Mouse (Mus musculus): ENCODE measurements around the gene Chchd3. TPM values are rescaled to one million over a fixed set of nuclear protein-coding genes. Genes with fewer than 3 reads are reported as not detected.

Gene Chchd3
- polyA plus RNA-seq, 1 experiment: 98.7 TPM

- TF ChIP-seq POLR2A (IDR thresholded peaks at IDR 0.05; ENCODE audit: low read depth, low read length) (no peak), CTCF (conservative IDR thresholded peaks at IDR 0.05; ENCODE audit: insufficient read depth, insufficient read length, low read depth, low read length) (no peak)
- Histone ChIP-seq H3K27me3 (replicated peaks; ENCODE audit: control insufficient read depth, insufficient read depth, low read length) (no peaks in the 10 kb centered on the region), H3K36me3 (ENCODE audit: control insufficient read depth, insufficient read depth, low read length) (peaks cover 4% of the 10 kb centered on the region; the same call in 1 of the 2 replicates), H3K27ac (ENCODE audit: insufficient read depth, low read depth, low read length) (no peak overlapping the region), H3K4me1 (ENCODE audit: control insufficient read depth, insufficient read depth, low read length) (peaks cover 14% of the 10 kb centered on the region), H3K4me3 (ENCODE audit: insufficient read depth, low read depth, low read length) (no peak overlapping the region)
- DNase-seq: no peak
- 76% methylated on average over 3 of the region's 3 CpGs for WGBS
Measured at GRCm38 (mm10) chr6:33004607-33005006, 55.5 kb downstream of the Chchd3 start.

- H3K27ac ChIP-seq (ENCODE audit: insufficient read depth, low read depth, low read length): no peak overlapping the region
- peaks cover 2% of the 10 kb centered on the region; the same call in 1 of the 2 replicates for H3K36me3 ChIP-seq (ENCODE audit: control insufficient read depth, insufficient read depth, low read length)
- 82% methylated on average over 1 of the region's 1 CpGs for WGBS
- DNase-seq: no peak
- H3K27me3 ChIP-seq (replicated peaks; ENCODE audit: control insufficient read depth, insufficient read depth, low read length): no peaks in the 10 kb centered on the region
- TF ChIP-seq CTCF (conservative IDR thresholded peaks at IDR 0.05; ENCODE audit: insufficient read depth, insufficient read length, low read depth, low read length) (no peak), POLR2A (IDR thresholded peaks at IDR 0.05; ENCODE audit: low read depth, low read length) (no peak)
- H3K4me3 ChIP-seq (ENCODE audit: insufficient read depth, low read depth, low read length): no peak overlapping the region
- H3K4me1 ChIP-seq (ENCODE audit: control insufficient read depth, insufficient read depth, low read length): peaks cover 14% of the 10 kb centered on the region
Measured at GRCm38 (mm10) chr6:33002988-33003387, 57.1 kb downstream of the Chchd3 start.

GRCm38 (mm10) chr6:33001271-33001670 is 58.8 kb downstream of the Chchd3 start:
- no peaks in the 10 kb centered on the region for H3K27me3 ChIP-seq (replicated peaks; ENCODE audit: control insufficient read depth, insufficient read depth, low read length)
- no peak overlapping the region for H3K4me3 ChIP-seq (ENCODE audit: insufficient read depth, low read depth, low read length)
- TF ChIP-seq POLR2A (IDR thresholded peaks at IDR 0.05; ENCODE audit: low read depth, low read length): no peak
- TF ChIP-seq CTCF (conservative IDR thresholded peaks at IDR 0.05; ENCODE audit: insufficient read depth, insufficient read length, low read depth, low read length): no peak
- H3K36me3 ChIP-seq (ENCODE audit: control insufficient read depth, insufficient read depth, low read length): no peaks in the 10 kb centered on the region
- peaks cover 14% of the 10 kb centered on the region for H3K4me1 ChIP-seq (ENCODE audit: control insufficient read depth, insufficient read depth, low read length)
- WGBS: 69% methylated on average over 15 of the region's 15 CpGs
- DNase-seq: peak; percentile 88
- no peak overlapping the region for H3K27ac ChIP-seq (ENCODE audit: insufficient read depth, low read depth, low read length)

GRCm38 (mm10) chr6:32996597-32996996 is 63.5 kb downstream of the Chchd3 start:
- no peak for DNase-seq
- WGBS: 73% methylated on average over 1 of the region's 1 CpGs
- no peak overlapping the region for H3K27ac ChIP-seq (ENCODE audit: insufficient read depth, low read depth, low read length)
- H3K36me3 ChIP-seq (ENCODE audit: control insufficient read depth, insufficient read depth, low read length): no peaks in the 10 kb centered on the region
- H3K27me3 ChIP-seq (replicated peaks; ENCODE audit: control insufficient read depth, insufficient read depth, low read length): no peaks in the 10 kb centered on the region
- peaks cover 14% of the 10 kb centered on the region; the same call in 1 of the 2 replicates for H3K4me1 ChIP-seq (ENCODE audit: control insufficient read depth, insufficient read depth, low read length)
- TF ChIP-seq POLR2A (IDR thresholded peaks at IDR 0.05; ENCODE audit: low read depth, low read length) (no peak), CTCF (conservative IDR thresholded peaks at IDR 0.05; ENCODE audit: insufficient read depth, insufficient read length, low read depth, low read length) (no peak)
- no peak overlapping the region for H3K4me3 ChIP-seq (ENCODE audit: insufficient read depth, low read depth, low read length)

GRCm38 (mm10) chr6:32993847-32994246 is 66.2 kb downstream of the Chchd3 start:
- WGBS: 60% methylated on average over 1 of the region's 1 CpGs
- TF ChIP-seq POLR2A (IDR thresholded peaks at IDR 0.05; ENCODE audit: low read depth, low read length) (no peak), CTCF (conservative IDR thresholded peaks at IDR 0.05; ENCODE audit: insufficient read depth, insufficient read length, low read depth, low read length) (no peak)
- Histone ChIP-seq H3K36me3 (ENCODE audit: control insufficient read depth, insufficient read depth, low read length) (no peaks in the 10 kb centered on the region), H3K27ac (ENCODE audit: insufficient read depth, low read depth, low read length) (no peak overlapping the region), H3K4me3 (ENCODE audit: insufficient read depth, low read depth, low read length) (no peak overlapping the region), H3K27me3 (replicated peaks; ENCODE audit: control insufficient read depth, insufficient read depth, low read length) (no peaks in the 10 kb centered on the region), H3K4me1 (ENCODE audit: control insufficient read depth, insufficient read depth, low read length) (peaks cover 19% of the 10 kb centered on the region; the same call in 1 of the 2 replicates)
- peak; percentile 60 for DNase-seq

GRCm38 (mm10) chr6:32990061-32990633 is 69.9 kb downstream of the Chchd3 start:
- no peak for TF ChIP-seq CTCF (conservative IDR thresholded peaks at IDR 0.05; ENCODE audit: insufficient read depth, insufficient read length, low read depth, low read length)
- TF ChIP-seq POLR2A (IDR thresholded peaks at IDR 0.05; ENCODE audit: low read depth, low read length): no peak
- no peak overlapping the region for H3K4me3 ChIP-seq (ENCODE audit: insufficient read depth, low read depth, low read length)
- H3K4me1 ChIP-seq (ENCODE audit: control insufficient read depth, insufficient read depth, low read length): peaks cover 16% of the 10 kb centered on the region; the same call in 1 of the 2 replicates
- 19% methylated on average over 12 of the region's 12 CpGs for WGBS
- DNase-seq: peak; percentile 57
- no peaks in the 10 kb centered on the region for H3K36me3 ChIP-seq (ENCODE audit: control insufficient read depth, insufficient read depth, low read length)
- H3K27ac ChIP-seq (ENCODE audit: insufficient read depth, low read depth, low read length): no peak overlapping the region
- no peaks in the 10 kb centered on the region for H3K27me3 ChIP-seq (replicated peaks; ENCODE audit: control insufficient read depth, insufficient read depth, low read length)

- H3K27me3 ChIP-seq (replicated peaks; ENCODE audit: control insufficient read depth, insufficient read depth, low read length): no peaks in the 10 kb centered on the region
- 91% methylated on average over 8 of the region's 8 CpGs for WGBS
- no peak for TF ChIP-seq CTCF (conservative IDR thresholded peaks at IDR 0.05; ENCODE audit: insufficient read depth, insufficient read length, low read depth, low read length)
- TF ChIP-seq POLR2A (IDR thresholded peaks at IDR 0.05; ENCODE audit: low read depth, low read length): no peak
- H3K36me3 ChIP-seq (ENCODE audit: control insufficient read depth, insufficient read depth, low read length): no peaks in the 10 kb centered on the region
- H3K27ac ChIP-seq (ENCODE audit: insufficient read depth, low read depth, low read length): no peak overlapping the region
- H3K4me3 ChIP-seq (ENCODE audit: insufficient read depth, low read depth, low read length): no peak overlapping the region
- DNase-seq: no peak
- H3K4me1 ChIP-seq (ENCODE audit: control insufficient read depth, insufficient read depth, low read length): peaks cover 10% of the 10 kb centered on the region; the same call in 1 of the 2 replicates
Measured at GRCm38 (mm10) chr6:32988561-32988960, 71.5 kb downstream of the Chchd3 start.

Measured in kidney, adult 2 months (tissue).